Mouse (Mus musculus) 3134 (cell line): ENCODE data around the gene Hsf2.
A peak's percentile ranks its signal among the peaks of the same experiment; 100 is the strongest.
"Not testable (repeated sequence)": the region's sequence is repeated elsewhere in the genome, so short reads cannot be mapped to it uniquely, and the experiment has no call there.

Experiments
- DNase-seq: peaks from one replicate; pipeline ENCODE4 v3.0.0-alpha.2; 2011; ENCODE audit warnings: low spot score; ENCODE audit not compliant: insufficient read length; ENCODE audit errors: extremely low read depth

Hsf2 gene

GRCm38 (mm10) chr10:57485908-57486541 lies at the start of gene Hsf2:
TSS of gene Hsf2 (plus strand) at chr10:57486385.
- peak; percentile 97 for DNase-seq

GRCm38 (mm10) chr10:57437898-57438297 lies 48.3 kb upstream of the Hsf2 start:
- DNase-seq = no peak

- DNase-seq = no peak
These were observed 45.1 kb upstream of the Hsf2 start for GRCm38 (mm10) chr10:57441049-57441448.

- DNase-seq = no peak
These were observed 41.8 kb upstream of the Hsf2 start for GRCm38 (mm10) chr10:57444392-57444791.

- DNase-seq = no peak
These were observed 40.5 kb upstream of the Hsf2 start for GRCm38 (mm10) chr10:57445655-57446054.

- DNase-seq = no peak
These were observed 38.5 kb upstream of the Hsf2 start for GRCm38 (mm10) chr10:57447657-57448050.

- DNase-seq = no peak
These were observed 38.0 kb upstream of the Hsf2 start for GRCm38 (mm10) chr10:57448051-57448716.

- not testable (repeated sequence) for DNase-seq
These were observed 22.9 kb upstream of the Hsf2 start for GRCm38 (mm10) chr10:57463298-57463697.

GRCm38 (mm10) chr10:57465768-57466167 lies 20.4 kb upstream of the Hsf2 start:
- DNase-seq = no peak

GRCm38 (mm10) chr10:57477121-57477843 lies 8.9 kb upstream of the Hsf2 start:
- no peak for DNase-seq

GRCm38 (mm10) chr10:57481717-57482116 lies 4.5 kb upstream of the Hsf2 start:
- no peak for DNase-seq

GRCm38 (mm10) chr10:57484741-57485140 lies 1.4 kb upstream of the Hsf2 start:
- no peak for DNase-seq

GRCm38 (mm10) chr10:57486542-57487071 lies 422 bp downstream of the Hsf2 start:
- no peak for DNase-seq

GRCm38 (mm10) chr10:57487201-57487600 lies 1.0 kb downstream of the Hsf2 start:
- DNase-seq = no peak

GRCm38 (mm10) chr10:57488591-57488990 lies 2.4 kb downstream of the Hsf2 start:
- DNase-seq = no peak

GRCm38 (mm10) chr10:57492050-57492449 lies 5.9 kb downstream of the Hsf2 start:
- DNase-seq = no peak

- DNase-seq = no peak
These were observed 13.4 kb downstream of the Hsf2 start for GRCm38 (mm10) chr10:57499414-57500156.

GRCm38 (mm10) chr10:57514616-57515015 lies 28.4 kb downstream of the Hsf2 start:
- DNase-seq = no peak

- DNase-seq = no peak
These were observed 29.1 kb downstream of the Hsf2 start for GRCm38 (mm10) chr10:57515278-57515677.

- no peak for DNase-seq
These were observed 40.3 kb downstream of the Hsf2 start for GRCm38 (mm10) chr10:57526469-57526868.

- no peak for DNase-seq
These were observed 44.9 kb downstream of the Hsf2 start for GRCm38 (mm10) chr10:57531076-57531475.
